In genomic region chr10:9676886-9677285, GRCm38 (mm10) we compare ENCODE assay signal across 7 mouse cellular contexts. TPM values are rescaled to one million over a fixed set of nuclear protein-coding genes. Genes with fewer than 3 reads are reported as not detected.
DNase-seq lines count a peak whose midpoint lies in the region; ATAC-seq lines count a peak whose summit lies in the region.

No protein-coding gene starts in this region.

- H3K9ac ChIP-seq in intestine, embryonic 15.5 days, result 0 out of 2 replicates have a peak overlapping the region, but pooled peaks have one; percentile 32

- peak; percentile 76 to 77 for DNase-seq in adrenal gland, postnatal 36 days
- peak; percentile 92 for DNase-seq in embryo, embryonic 10.5 days (ENCODE audit: low spot score)
- DNase-seq in gastrocnemius, postnatal 36 days, result peak; percentile 39 to 58
- DNase-seq in left cerebral cortex, postnatal 14 days (ENCODE audit: low spot score in 2 of 2), result peak; percentile 71 to 80
- DNase-seq in mesoderm, embryonic 11.5 days (ENCODE audit: low read depth, low spot score), result peak; percentile 90
- peak; percentile 68 for DNase-seq in skeletal muscle tissue, adult 2 months (ENCODE audit: low read depth, low spot score)

- H3K4me1 ChIP-seq in intestine, embryonic 15.5 days (replicated peaks), result peaks cover 21% of the 10 kb centered on the region; the same call in 1 of the 2 replicates

- no peaks in the 10 kb centered on the region; the same call in 1 of the 2 replicates for H3K27me3 ChIP-seq in intestine, embryonic 15.5 days (replicated peaks)

- no peak overlapping the region; the same call in 1 of the 2 replicates for H3K4me3 ChIP-seq in intestine, embryonic 15.5 days (replicated peaks)

- H3K36me3 ChIP-seq in intestine, embryonic 15.5 days, result no peaks in the 10 kb centered on the region

- peak; percentile 57 for ATAC-seq in intestine, embryonic 15.5 days

- intact Hi-C loops in gastrocnemius, postnatal 36 days (cut with DNase I), result loop anchor here (1.0 to 5.0 kb wide), 3 partner anchors 100 to 625 kb away; no protein-coding TSS in a partner anchor
- intact Hi-C loops in left cerebral cortex, postnatal 14 days (cut with DNase I), result loop anchor here (1.0 to 10.0 kb wide), 4 partner anchors 100 to 882 kb away; no protein-coding TSS in a partner anchor

- H3K27ac ChIP-seq in intestine, embryonic 15.5 days, result no peak overlapping the region

- WGBS in intestine, embryonic 15.5 days, result 3% methylated on average over 17 of the region's 17 CpGs

- H3K9me3 ChIP-seq in intestine, embryonic 15.5 days, result no peaks in the 10 kb centered on the region

- H3K4me2 ChIP-seq in intestine, embryonic 15.5 days (replicated peaks), result peak overlapping the region; percentile 94

RNA-seq across cellular contexts. Expression of gene Samd5, which starts 1.9 kb away (rescaled TPM):
- total RNA-seq in adrenal gland, postnatal 36 days (2021), result 1 to 10 TPM; 3.2 to 9.4 TPM
- 1 to 10 TPM; 1.6 to 1.7 TPM for total RNA-seq in gastrocnemius, postnatal 36 days (2021)
- polyA plus RNA-seq in intestine, embryonic 15.5 days (2015; fragmentation: Nextera tagmentation; extraction: Ambion mirVana), result 7.1 and 7.6 TPM in 2 replicates
- 10 to 100 TPM; 12.4 to 14.4 TPM for total RNA-seq in left cerebral cortex, postnatal 14 days (2021)
